Mouse (Mus musculus) limb, embryonic 12.5 days (tissue): ENCODE data around the gene Sema6c. TPM values are rescaled to one million over a fixed set of nuclear protein-coding genes. Genes with fewer than 3 reads are reported as not detected.

Source experiments
- ATAC-seq: fragments of 200-750 bp; cut with Nextera tagmentation; 2 replicates; pipeline ENCODE4 v1.8.0; 2017; ENCODE audit warnings: low read depth, moderate TSS enrichment; ENCODE audit not compliant: insufficient number of reproducible peaks, insufficient read depth, low FRiP score, low TSS enrichment
- H3K27ac ChIP-seq: fragments of 300-500 bp; sonication (generic); 2 replicates; pipeline ENCODE4 v1.5.1; 2016; ENCODE audit warnings: mild to moderate bottlenecking, moderate library complexity
- H3K27me3 ChIP-seq: fragments of 300-500 bp; sonication (generic); 2 replicates; pipeline ENCODE4 v1.6.1; 2016; ENCODE audit warnings: mild to moderate bottlenecking, moderate library complexity
- H3K36me3 ChIP-seq: fragments of 300-500 bp; sonication (generic); 2 replicates; pipeline ENCODE4 v1.6.1; 2016; ENCODE audit warnings: mild to moderate bottlenecking, moderate library complexity
- H3K4me1 ChIP-seq: fragments of 300-500 bp; sonication (generic); replicated peaks from 2 replicates; pipeline ENCODE4 v1.6.1; 2016
- H3K4me2 ChIP-seq: fragments of 300-500 bp; sonication (generic); 2 replicates; pipeline ENCODE4 v1.6.1; 2016; ENCODE audit warnings: mild to moderate bottlenecking, moderate library complexity
- H3K4me3 ChIP-seq: fragments of 300-500 bp; sonication (generic); replicated peaks from 2 replicates; pipeline ENCODE4 v1.5.1; 2016; ENCODE audit warnings: mild to moderate bottlenecking
- H3K9ac ChIP-seq: fragments of 300-500 bp; sonication (generic); replicated peaks from 2 replicates; pipeline ENCODE4 v1.6.1; 2016; ENCODE audit warnings: mild to moderate bottlenecking, moderate library complexity
- H3K9me3 ChIP-seq: fragments of 300-500 bp; sonication (generic); 2 replicates; pipeline ENCODE4 v1.6.1; 2016; ENCODE audit warnings: mild to moderate bottlenecking, moderate library complexity
- WGBS: fragments of 180-500 bp; shearing (Covaris S2); methylation state at CpG from one replicate; pipeline ENCODE4 v1.1.7; 2016; 5-methylcytosine and 5-hydroxymethylcytosine counted together
- polyA plus RNA-seq: library from polyadenylated mRNA; unstranded; fragments of >200 nt; fragmentation: Nextera tagmentation; extraction: Ambion mirVana; gene quantifications from 2 replicates; pipeline ENCODE4 v1.2.1, GENCODE M21; 2016

Sema6c gene
- polyA plus RNA-seq, 1 experiment from 2014 or later = 23.7 TPM

GRCm38 (mm10) chr3:95142617-95143011 lies 17.6 kb upstream of the Sema6c start:
- 6% methylated on average over 5 of the region's 5 CpGs for WGBS
- Histone ChIP-seq H3K27ac (no peak overlapping the region), H3K9me3 (no peaks in the 10 kb centered on the region), H3K4me1 (no peaks in the 10 kb centered on the region), H3K27me3 (no peaks in the 10 kb centered on the region), H3K36me3 (peaks cover 28% of the 10 kb centered on the region), H3K4me3 (no peak overlapping the region), H3K9ac (no peak overlapping the region), H3K4me2 (no peak overlapping the region)
- peak; percentile 67; the same call in 1 of the 2 replicates for ATAC-seq

GRCm38 (mm10) chr3:95147924-95148323 lies 12.3 kb upstream of the Sema6c start:
- no peaks in the 10 kb centered on the region for H3K36me3 ChIP-seq
- H3K9me3 ChIP-seq = no peaks in the 10 kb centered on the region
- no peak for ATAC-seq
- no peaks in the 10 kb centered on the region for H3K4me1 ChIP-seq
- no peak overlapping the region for H3K27ac ChIP-seq
- H3K9ac ChIP-seq = no peak overlapping the region
- no peak overlapping the region for H3K4me3 ChIP-seq
- 62% methylated on average over 3 of the region's 3 CpGs for WGBS
- H3K4me2 ChIP-seq = no peak overlapping the region
- H3K27me3 ChIP-seq = no peaks in the 10 kb centered on the region

- peaks cover under 1% of the 10 kb centered on the region; the same call in 1 of the 2 replicates for H3K27me3 ChIP-seq
- H3K9ac ChIP-seq = no peak overlapping the region
- H3K36me3 ChIP-seq = no peaks in the 10 kb centered on the region
- H3K4me3 ChIP-seq = no peak overlapping the region
- no peak for ATAC-seq
- H3K4me1 ChIP-seq = no peaks in the 10 kb centered on the region
- H3K27ac ChIP-seq = no peak overlapping the region
- H3K4me2 ChIP-seq = no peak overlapping the region
- H3K9me3 ChIP-seq = no peaks in the 10 kb centered on the region
- 50% methylated on average over 4 of the region's 4 CpGs for WGBS
These were observed 6.4 kb upstream of the Sema6c start for GRCm38 (mm10) chr3:95153874-95154273.

- WGBS = 18% methylated on average over 8 of the region's 8 CpGs
- Histone ChIP-seq H3K4me2 (peak overlapping the region; percentile 82), H3K9ac (peak overlapping the region; percentile 52), H3K9me3 (no peaks in the 10 kb centered on the region), H3K36me3 (peaks cover 19% of the 10 kb centered on the region), H3K27ac (no peak overlapping the region), H3K27me3 (peaks cover 7% of the 10 kb centered on the region; the same call in 1 of the 2 replicates), H3K4me1 (peaks cover 32% of the 10 kb centered on the region), H3K4me3 (peak overlapping the region; percentile 84)
- ATAC-seq = no peak
These were observed 708 bp upstream of the Sema6c start for GRCm38 (mm10) chr3:95159511-95159986.

- peak overlapping the region; percentile 82 for H3K4me2 ChIP-seq
- peak overlapping the region; percentile 80 for H3K9ac ChIP-seq
- H3K4me3 ChIP-seq = peak overlapping the region; percentile 84
- no peaks in the 10 kb centered on the region for H3K9me3 ChIP-seq
- WGBS = under 1% methylated on average over 29 of the region's 30 CpGs
- ATAC-seq = peak; percentile 49
- peaks cover 32% of the 10 kb centered on the region for H3K4me1 ChIP-seq
- H3K27me3 ChIP-seq = peaks cover 7% of the 10 kb centered on the region; the same call in 1 of the 2 replicates
- H3K36me3 ChIP-seq = peaks cover 35% of the 10 kb centered on the region
- H3K27ac ChIP-seq = peak overlapping the region; percentile 54
These were observed 839 bp downstream of the Sema6c start for GRCm38 (mm10) chr3:95161041-95161551.

GRCm38 (mm10) chr3:95161618-95162344 lies 1.5 kb downstream of the Sema6c start:
- Histone ChIP-seq H3K36me3 (peaks cover 41% of the 10 kb centered on the region), H3K9ac (peak overlapping the region; percentile 80), H3K9me3 (no peaks in the 10 kb centered on the region), H3K27me3 (peaks cover 7% of the 10 kb centered on the region; the same call in 1 of the 2 replicates), H3K4me2 (peak overlapping the region; percentile 82), H3K27ac (peak overlapping the region; percentile 54), H3K4me1 (peaks cover 32% of the 10 kb centered on the region), H3K4me3 (peak overlapping the region; percentile 84)
- WGBS = 3% methylated on average over 9 of the region's 9 CpGs
- no peak; the same call in 1 of the 2 replicates for ATAC-seq

GRCm38 (mm10) chr3:95162345-95162628 lies 2.0 kb downstream of the Sema6c start:
- 51% methylated on average over 2 of the region's 2 CpGs for WGBS
- no peak for ATAC-seq
- Histone ChIP-seq H3K4me1 (peaks cover 32% of the 10 kb centered on the region), H3K4me2 (peak overlapping the region; percentile 82), H3K36me3 (peaks cover 46% of the 10 kb centered on the region), H3K27me3 (peaks cover 7% of the 10 kb centered on the region; the same call in 1 of the 2 replicates), H3K27ac (0 out of 2 replicates have a peak overlapping the region, but pooled peaks have one; percentile 54), H3K9ac (peak overlapping the region; percentile 14), H3K4me3 (peak overlapping the region; percentile 84), H3K9me3 (no peaks in the 10 kb centered on the region)

- Histone ChIP-seq H3K4me3 (no peak overlapping the region), H3K4me1 (peaks cover 32% of the 10 kb centered on the region), H3K27me3 (peaks cover 7% of the 10 kb centered on the region; the same call in 1 of the 2 replicates), H3K36me3 (peaks cover 60% of the 10 kb centered on the region), H3K27ac (0 out of 2 replicates have a peak overlapping the region, but pooled peaks have one; percentile 45), H3K4me2 (peak overlapping the region; percentile 10; the same call in 1 of the 2 replicates), H3K9ac (no peak overlapping the region; the same call in 1 of the 2 replicates), H3K9me3 (no peaks in the 10 kb centered on the region)
- WGBS = 56% methylated on average over 11 of the region's 11 CpGs
- ATAC-seq = no peak
These were observed 3.4 kb downstream of the Sema6c start for GRCm38 (mm10) chr3:95163419-95164255.

GRCm38 (mm10) chr3:95164256-95164550 lies 3.9 kb downstream of the Sema6c start:
- H3K36me3 ChIP-seq = peaks cover 66% of the 10 kb centered on the region

GRCm38 (mm10) chr3:95164840-95165239 lies 4.6 kb downstream of the Sema6c start:
- Histone ChIP-seq H3K4me2 (no peak overlapping the region), H3K4me1 (peaks cover 28% of the 10 kb centered on the region), H3K9me3 (no peaks in the 10 kb centered on the region), H3K27ac (no peak overlapping the region), H3K9ac (no peak overlapping the region), H3K27me3 (peaks cover 10% of the 10 kb centered on the region), H3K36me3 (peaks cover 72% of the 10 kb centered on the region), H3K4me3 (no peak overlapping the region)
- ATAC-seq = no peak
- WGBS = 80% methylated on average over 5 of the region's 5 CpGs

More at GRCm38 (mm10) chr3:95164256-95164550, 3.9 kb downstream of the Sema6c start:
- 57% methylated on average over 5 of the region's 5 CpGs for WGBS
- no peak for ATAC-seq
- Histone ChIP-seq H3K4me3 (no peak overlapping the region), H3K27me3 (peaks cover 8% of the 10 kb centered on the region), H3K9me3 (no peaks in the 10 kb centered on the region), H3K27ac (0 out of 2 replicates have a peak overlapping the region, but pooled peaks have one; percentile 45), H3K4me1 (peaks cover 32% of the 10 kb centered on the region), H3K4me2 (no peak overlapping the region), H3K9ac (no peak overlapping the region)

- peaks cover 53% of the 10 kb centered on the region for H3K27me3 ChIP-seq
- no peak overlapping the region for H3K27ac ChIP-seq
- no peak overlapping the region for H3K4me2 ChIP-seq
- H3K9ac ChIP-seq = no peak overlapping the region
- no peaks in the 10 kb centered on the region for H3K9me3 ChIP-seq
- no peak for ATAC-seq
- 89% methylated on average over 10 of the region's 10 CpGs for WGBS
- H3K4me1 ChIP-seq = peaks cover 19% of the 10 kb centered on the region
- no peak overlapping the region for H3K4me3 ChIP-seq
- H3K36me3 ChIP-seq = peaks cover 87% of the 10 kb centered on the region
These were observed 9.7 kb downstream of the Sema6c start for GRCm38 (mm10) chr3:95169996-95170395.
